Mouse (Mus musculus) lung, adult 2 months (tissue): Measurements from ENCODE around the gene Pgpep1.

Experiments used
- CTCF ChIP-seq: fragments of 200-500 bp; IDR thresholded peaks from 2 replicates; pipeline ENCODE4 v1.5.1; 2011; ENCODE audit warnings: mild to moderate bottlenecking, low read length, control low read depth; ENCODE audit not compliant: insufficient read depth
- POLR2A ChIP-seq: fragments of 200-500 bp; IDR thresholded peaks from 2 replicates; pipeline ENCODE4 v1.6.1; 2011; ENCODE audit warnings: low read depth, mild to moderate bottlenecking, control low read depth, low read length, borderline replicate concordance; ENCODE audit errors: extremely low read depth

DNA sequence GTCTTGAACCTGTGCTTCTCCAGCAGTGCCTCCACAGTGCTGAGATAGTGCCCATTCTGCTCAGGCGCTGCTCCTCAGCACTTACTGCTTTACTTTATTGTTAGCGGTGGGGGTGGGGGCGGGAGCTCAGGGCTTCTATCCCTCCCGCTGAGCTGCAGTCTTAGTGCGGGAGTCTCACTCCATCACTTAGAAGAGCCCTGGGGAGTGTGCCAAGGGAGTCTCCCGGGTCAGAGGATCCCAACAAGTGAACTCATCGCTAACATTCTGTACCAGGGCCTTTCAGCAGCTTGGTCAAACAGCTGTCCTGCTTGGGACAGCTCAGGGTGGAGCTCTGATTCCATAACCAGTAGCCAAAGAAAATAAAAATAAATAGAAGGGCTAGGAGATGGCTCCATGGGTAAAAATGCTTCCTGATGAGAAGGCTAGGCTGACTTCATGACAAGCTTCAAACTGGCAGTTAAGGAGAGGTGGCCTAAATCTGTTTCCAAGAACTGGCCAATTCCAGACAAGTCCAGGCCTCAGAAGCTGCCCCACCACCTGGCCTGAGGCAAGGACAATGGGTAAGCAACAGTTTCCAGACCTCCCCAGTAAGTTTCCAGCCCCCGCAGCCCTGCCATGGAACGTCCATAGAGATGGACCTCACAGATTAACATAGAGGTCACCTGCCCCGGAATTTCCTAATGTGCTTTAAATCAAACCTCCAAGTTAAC is 11.6 kb upstream of the Pgpep1 start:
- no peak for TF ChIP-seq CTCF
- TF ChIP-seq POLR2A = no peak
